Mouse (Mus musculus) limb, embryonic 14.5 days (tissue): ENCODE measurements around the gene Oaz2. TPM values are rescaled to one million over a fixed set of nuclear protein-coding genes. Genes with fewer than 3 reads are reported as not detected.

Source experiments
- ATAC-seq: fragments of 200-750 bp; cut with Nextera tagmentation; 2 replicates; pipeline ENCODE4 v1.8.0; 2017; ENCODE audit warnings: low read depth, moderate number of reproducible peaks, moderate TSS enrichment; ENCODE audit not compliant: low FRiP score
- DNase-seq: peaks from one replicate; pipeline ENCODE4 v3.0.0-alpha.2; 2015; ENCODE audit warnings: low spot score
- H3K27ac ChIP-seq: fragments of 300-500 bp; sonication (generic); replicated peaks from 2 replicates; pipeline ENCODE4 v1.5.1; 2014; ENCODE audit warnings: low read depth, mild to moderate bottlenecking, low read length, moderate library complexity, mixed read lengths
- H3K27me3 ChIP-seq: fragments of 300-500 bp; sonication (generic); 2 replicates; pipeline ENCODE4 v1.6.1; 2014; ENCODE audit warnings: low read length, mixed read lengths; ENCODE audit not compliant: control insufficient read depth, insufficient read depth
- H3K36me3 ChIP-seq: fragments of 300-500 bp; sonication (generic); 2 replicates; pipeline ENCODE4 v1.6.1; 2014; ENCODE audit warnings: mild to moderate bottlenecking, low read length, moderate library complexity, mixed read lengths; ENCODE audit not compliant: control insufficient read depth, insufficient read depth
- H3K4me1 ChIP-seq: fragments of 300-500 bp; sonication (generic); 2 replicates; pipeline ENCODE4 v1.6.1; 2014; ENCODE audit warnings: antibody characterized with exemption, low read length, mixed read lengths; ENCODE audit not compliant: control insufficient read depth, insufficient read depth
- H3K4me2 ChIP-seq: fragments of 300-500 bp; sonication (generic); replicated peaks from 2 replicates; pipeline ENCODE4 v1.6.1; 2014; ENCODE audit warnings: low read depth, mild to moderate bottlenecking, low read length, moderate library complexity; ENCODE audit not compliant: severe bottlenecking
- H3K4me3 ChIP-seq: fragments of 300-500 bp; sonication (generic); replicated peaks from 2 replicates; pipeline ENCODE4 v1.5.1; 2014; ENCODE audit warnings: low read length
- H3K9ac ChIP-seq: fragments of 300-500 bp; sonication (generic); 2 replicates; pipeline ENCODE4 v1.6.1; 2014; ENCODE audit warnings: mild to moderate bottlenecking, low read depth, low read length, moderate library complexity; ENCODE audit not compliant: severe bottlenecking
- H3K9me3 ChIP-seq: fragments of 300-500 bp; sonication (generic); 2 replicates; pipeline ENCODE4 v1.6.1; 2016; ENCODE audit warnings: low read length; ENCODE audit not compliant: control insufficient read depth
- POLR2A ChIP-seq: fragments of 200-500 bp; IDR thresholded peaks from 2 replicates; pipeline ENCODE4 v1.8.0; 2012; ENCODE audit warnings: inconsistent platforms, mild to moderate bottlenecking, moderate library complexity, borderline replicate concordance; ENCODE audit not compliant: insufficient read depth, insufficient read length; ENCODE audit errors: extremely low read depth
- WGBS: fragments of 180-500 bp; shearing (Covaris S2); extraction: QIAGEN DNeasy Blood & Tissue Kit; methylation state at CpG from one replicate; pipeline ENCODE4 v1.1.7; 2014; 5-methylcytosine and 5-hydroxymethylcytosine counted together
- polyA plus RNA-seq, 2 experiments: library from polyadenylated mRNA; depleted of rRNA in 1 of 2; stranded (reverse) in 1 of 2; unstranded in 1 of 2; fragments of >200 nt; fragmentation: Nextera tagmentation in 1 of 2; extraction: Ambion mirVana in 1 of 2; gene quantifications; 2 replicates each; pipeline versions ENCODE4 v1.2.1 to v1.2.3; 2012 to 2014

Oaz2 gene
- polyA plus RNA-seq, 2 experiments: 199 to 221 TPM

GRCm38 (mm10) chr9:65653741-65654140 lies 14.1 kb upstream of the Oaz2 start:
- Histone ChIP-seq H3K4me1 (no peaks in the 10 kb centered on the region), H3K9ac (no peak overlapping the region), H3K27ac (no peak overlapping the region), H3K4me2 (no peak overlapping the region), H3K36me3 (no peaks in the 10 kb centered on the region), H3K4me3 (no peak overlapping the region), H3K27me3 (no peaks in the 10 kb centered on the region), H3K9me3 (no peaks in the 10 kb centered on the region)
- ATAC-seq (no peak), DNase-seq (no peak)
- no peak for TF ChIP-seq POLR2A
- 84% methylated on average over 4 of the region's 4 CpGs for WGBS

GRCm38 (mm10) chr9:65654700-65655237 lies 13.0 kb upstream of the Oaz2 start:
- Histone ChIP-seq H3K4me1 (no peaks in the 10 kb centered on the region), H3K4me2 (no peak overlapping the region), H3K27me3 (no peaks in the 10 kb centered on the region), H3K9me3 (no peaks in the 10 kb centered on the region), H3K36me3 (no peaks in the 10 kb centered on the region), H3K27ac (no peak overlapping the region), H3K9ac (no peak overlapping the region), H3K4me3 (no peak overlapping the region)
- 86% methylated on average over 3 of the region's 3 CpGs for WGBS
- no peak for TF ChIP-seq POLR2A
- no peak for ATAC-seq
- no peak for DNase-seq

GRCm38 (mm10) chr9:65655540-65655939 lies 12.3 kb upstream of the Oaz2 start:
- no peak overlapping the region for H3K27ac ChIP-seq
- H3K27me3 ChIP-seq: no peaks in the 10 kb centered on the region
- H3K36me3 ChIP-seq: no peaks in the 10 kb centered on the region
- TF ChIP-seq POLR2A: no peak
- H3K4me2 ChIP-seq: no peak overlapping the region
- DNase-seq (no peak), ATAC-seq (no peak)
- no peaks in the 10 kb centered on the region for H3K9me3 ChIP-seq
- H3K9ac ChIP-seq: no peak overlapping the region
- WGBS: 80% methylated on average over 8 of the region's 8 CpGs
- H3K4me3 ChIP-seq: no peak overlapping the region
- H3K4me1 ChIP-seq: no peaks in the 10 kb centered on the region

- Histone ChIP-seq H3K9me3 (no peaks in the 10 kb centered on the region), H3K4me2 (no peak overlapping the region), H3K27me3 (no peaks in the 10 kb centered on the region), H3K4me3 (no peak overlapping the region), H3K36me3 (no peaks in the 10 kb centered on the region), H3K9ac (no peak overlapping the region), H3K4me1 (no peaks in the 10 kb centered on the region), H3K27ac (no peak overlapping the region)
- TF ChIP-seq POLR2A: no peak
- DNase-seq: no peak
- ATAC-seq: no peak
- 77% methylated on average over 3 of the region's 3 CpGs for WGBS
These were observed 10.6 kb upstream of the Oaz2 start for GRCm38 (mm10) chr9:65657218-65657617.

GRCm38 (mm10) chr9:65661029-65661428 lies 6.8 kb upstream of the Oaz2 start:
- Histone ChIP-seq H3K9ac (no peak overlapping the region), H3K36me3 (no peaks in the 10 kb centered on the region), H3K9me3 (no peaks in the 10 kb centered on the region), H3K27me3 (no peaks in the 10 kb centered on the region), H3K27ac (no peak overlapping the region), H3K4me1 (no peaks in the 10 kb centered on the region), H3K4me3 (no peak overlapping the region), H3K4me2 (no peak overlapping the region)
- DNase-seq: no peak
- WGBS: 67% methylated on average over 5 of the region's 5 CpGs
- no peak for ATAC-seq
- no peak for TF ChIP-seq POLR2A

GRCm38 (mm10) chr9:65661493-65661892 lies 6.3 kb upstream of the Oaz2 start:
- ATAC-seq (no peak), DNase-seq (no peak)
- no peak overlapping the region for H3K27ac ChIP-seq
- no peaks in the 10 kb centered on the region for H3K36me3 ChIP-seq
- H3K9ac ChIP-seq: no peak overlapping the region
- H3K4me3 ChIP-seq: no peak overlapping the region
- no peaks in the 10 kb centered on the region for H3K9me3 ChIP-seq
- H3K27me3 ChIP-seq: no peaks in the 10 kb centered on the region
- no peak overlapping the region for H3K4me2 ChIP-seq
- H3K4me1 ChIP-seq: no peaks in the 10 kb centered on the region
- no peak for TF ChIP-seq POLR2A
- 84% methylated on average over 1 of the region's 1 CpGs for WGBS
